Mouse (Mus musculus): ENCODE results near the gene Akap6.

DNA sequence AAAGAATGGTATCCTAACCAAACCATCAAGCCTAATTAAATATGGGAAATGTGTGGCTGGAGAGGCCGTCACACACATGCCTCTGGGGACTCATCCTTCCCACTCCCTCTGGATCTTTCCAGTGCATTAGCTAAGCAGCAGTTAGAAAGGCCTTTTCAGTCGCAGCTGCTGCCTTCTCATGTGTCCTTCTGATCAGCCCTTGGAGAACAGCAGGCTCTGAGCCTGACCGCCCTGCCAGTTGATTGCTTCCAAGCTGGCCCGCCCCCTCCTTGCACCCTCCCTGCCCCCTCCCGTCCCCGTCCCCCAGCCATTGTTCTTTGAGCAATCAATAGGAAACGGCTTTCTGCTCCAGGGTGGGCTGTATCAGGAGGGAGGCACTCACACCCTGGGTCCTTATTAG lies 27.7 kb upstream of the Akap6 start:
- TF ChIP-seq CTCF (IDR thresholded peaks at IDR 0.05; ENCODE audit: control insufficient read depth, insufficient read depth, insufficient replicate concordance, low read depth, low read length): no peak
- no peak for TF ChIP-seq POLR2A (IDR thresholded peaks at IDR 0.05; ENCODE audit: control insufficient read depth, low read depth, low read length)

Measured in testis, adult 2 months (tissue).